Comparison of ENCODE assay signal across 9 mouse cellular contexts in genomic region chr3:108466425-108466824, GRCm38 (mm10). TPM values are rescaled to one million over a fixed set of nuclear protein-coding genes. Genes with fewer than 3 reads are reported as not detected.
DNase-seq lines count a peak whose midpoint lies in the region; ATAC-seq and TF ChIP-seq lines count a peak whose summit lies in the region.
"Had no signal": no experiment of that assay in that cellular context is flagged by ENCODE, and none has a peak within 500 bp of the region (broad histone marks: within the 10 kb centered on the region; RNA-seq: fewer than 3 reads in every experiment).

No protein-coding gene starts in this region.

- no peak overlapping the region for H3K4me3 ChIP-seq in layer of hippocampus, adult 2 months
- H3K4me3 ChIP-seq: heart, embryonic 15.5 days had no signal

- DNase-seq in CD4-positive, CD25-positive, alpha-beta regulatory T cell, adult 2 months (ENCODE audit: low read depth, low spot score) = peak; percentile 80
- peak in 1 of 2 experiments; percentile 72 for DNase-seq in layer of hippocampus, adult 2 months (ENCODE audit: low spot score in 2 of 2)
- DNase-seq in layer of hippocampus, adult 9-10 months (ENCODE audit: low spot score) = no peak
- DNase-seq in layer of hippocampus, postnatal 10 days (ENCODE audit: low spot score in 2 of 2) = peak; percentile 56 to 65
- peak; percentile 18 for DNase-seq in right cerebral cortex, adult 18-20 months
- DNase-seq in yolk sac, embryonic 10.5 days (ENCODE audit: low spot score) = peak; percentile 26

- H3K27ac ChIP-seq in layer of hippocampus, adult 2 months = no peak overlapping the region
- H3K27ac ChIP-seq: heart, embryonic 15.5 days had no signal

- peak; percentile 85 for TF ChIP-seq CTCF in layer of hippocampus, adult 2 months (conservative IDR thresholded peaks at IDR 0.05)

- ATAC-seq in CD4-positive, CD25-positive, alpha-beta regulatory T cell, adult 4 months = no peak
- ATAC-seq in common myeloid progenitor, adult 5-6 weeks (replicated peaks; ENCODE audit: low read depth, poor library complexity, severe bottlenecking) = 0 out of 2 replicates have a peak, but pooled peaks have one; percentile 42

RNA-seq across cellular contexts. Expression of gene Sars, which starts 21.4 kb away (rescaled TPM):
- 100 to 1,000 TPM; 164 to 188 TPM for polyA plus RNA-seq in CD4-positive, CD25-positive, alpha-beta regulatory T cell, adult 4 months (2017; shearing (Covaris generic))
- 100 to 1,000 TPM; 198 to 213 TPM for total RNA-seq in layer of hippocampus, adult 2 months (2021)
- total RNA-seq in common myeloid progenitor, adult 5-6 weeks (2017) = 291 and 329 TPM in 2 replicates
- total RNA-seq in layer of hippocampus, postnatal 10 days (2021) = 100 to 1,000 TPM; 215 TPM

RNA-seq across cellular contexts. Expression of gene Celsr2, which starts 51.1 kb away (rescaled TPM):
- polyA plus RNA-seq in CD4-positive, CD25-positive, alpha-beta regulatory T cell, adult 4 months (2017; shearing (Covaris generic)) = 1 to 10 TPM in 1 of 2 experiments, under 1 TPM in 1; 0.61 to 2.1 TPM
- total RNA-seq in layer of hippocampus, adult 2 months (2021) = 100 to 1,000 TPM; 185 to 201 TPM
- total RNA-seq in common myeloid progenitor, adult 5-6 weeks (2017) = 0.24 and 2.7 TPM in 2 replicates
- 100 to 1,000 TPM; 177 to 179 TPM for total RNA-seq in layer of hippocampus, postnatal 10 days (2021)

Comparison
In these comparisons a context has a peak if more than half of its experiments do, and no peak if none do; other contexts are left out.
1. RNA of gene Celsr2, which starts 51.1 kb away (total RNA-seq): 185 to 201 TPM in layer of hippocampus, adult 2 months and 177 to 179 TPM in layer of hippocampus, postnatal 10 days; 0.24 to 2.7 TPM in common myeloid progenitor, adult 5-6 weeks; every median in the first group is over 10 times any median in the second.